ENCODE assay signal across 10 mouse cellular contexts in genomic region chr11:52018217-52018616, GRCm38 (mm10).
"Had no signal": no experiment of that assay in that cellular context is flagged by ENCODE, and none has a peak within 500 bp of the region (broad histone marks: within the 10 kb centered on the region; RNA-seq: fewer than 3 reads in every experiment).

No protein-coding gene starts in this region.

- DNase-seq: liver, postnatal 0 days; lung, adult 2 months; lung, postnatal 14 days; lung, postnatal 36 days; retina, postnatal 1 day; right cerebral cortex, postnatal 14 days; spleen, adult 18-20 months; thymus, adult 2 months; thymus, postnatal 25 days; thymus, postnatal 4 days had no signal
